Mouse (Mus musculus) WW6 (cell line): ENCODE results near the gene Gm7298.
"Not testable (repeated sequence)": the region's sequence is repeated elsewhere in the genome, so short reads cannot be mapped to it uniquely, and the experiment has no call there.

Source experiments
- DNase-seq: peaks from one replicate; pipeline ENCODE4 v3.0.0-alpha.2; 2013; ENCODE audit warnings: low read depth, low spot score

The Gm7298 gene

GRCm38 (mm10) chr6:121732632-121733031, at the start of gene Gm7298:
TSS of gene Gm7298 (plus strand) at chr6:121732932.
- DNase-seq: no peak

GRCm38 (mm10) chr6:121828034-121828433, 95.3 kb downstream of the Gm7298 start:
- DNase-seq: no peak

- DNase-seq: no peak
Measured at GRCm38 (mm10) chr6:121836361-121836760, 103.6 kb downstream of the Gm7298 start.

GRCm38 (mm10) chr6:121838271-121838670, 105.5 kb downstream of the Gm7298 start, which contains the start of gene Mug1:
TSS of gene Mug1 (plus strand) at chr6:121838541.
- not testable (repeated sequence) for DNase-seq
